Mouse (Mus musculus): Measurements from ENCODE around the gene Mtch2.
"Not testable (repeated sequence)": the region's sequence is repeated elsewhere in the genome, so short reads cannot be mapped to it uniquely, and the experiment has no call there.

Mtch2 gene

DNA sequence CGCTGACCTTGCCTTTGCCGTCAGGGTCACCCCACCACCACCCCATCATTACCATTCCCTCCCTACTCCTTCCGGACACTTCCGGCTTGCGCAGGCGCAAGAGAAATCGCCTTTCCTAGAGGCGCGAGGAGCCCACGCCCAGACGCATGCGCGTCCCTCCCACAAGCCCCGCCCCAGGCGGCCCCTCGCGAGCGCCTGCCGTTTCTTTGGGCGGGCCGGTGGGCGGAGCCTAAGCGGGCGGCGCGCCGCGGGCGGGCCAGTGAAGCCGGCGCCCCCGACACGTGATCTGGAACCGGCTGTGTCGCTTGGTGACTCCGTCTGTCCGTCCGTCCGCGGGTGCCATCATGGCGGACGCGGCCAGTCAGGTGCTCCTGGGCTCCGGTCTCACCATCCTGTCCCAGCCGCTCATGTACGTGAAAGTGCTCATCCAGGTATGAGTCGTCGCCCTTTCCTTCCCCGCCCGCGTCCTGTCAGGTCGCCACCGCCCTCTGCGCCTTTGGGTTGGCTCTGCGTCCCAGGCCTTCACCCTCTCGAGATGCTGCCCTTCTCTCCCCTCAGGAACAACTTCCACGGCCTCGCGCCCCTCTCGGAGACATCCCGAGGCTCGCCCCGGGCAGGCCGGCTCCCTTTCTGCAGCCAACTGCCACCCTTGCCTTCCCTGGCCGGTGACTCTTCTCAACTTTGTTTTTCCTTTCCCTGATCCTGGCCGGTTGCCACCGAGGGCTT is at the start of gene Mtch2:
Gene Mtch2, plus strand, starts transcription at position 201 of the 726 bp plus-strand sequence.
- DNase-seq: peak; percentile 98 to 99

DNA sequence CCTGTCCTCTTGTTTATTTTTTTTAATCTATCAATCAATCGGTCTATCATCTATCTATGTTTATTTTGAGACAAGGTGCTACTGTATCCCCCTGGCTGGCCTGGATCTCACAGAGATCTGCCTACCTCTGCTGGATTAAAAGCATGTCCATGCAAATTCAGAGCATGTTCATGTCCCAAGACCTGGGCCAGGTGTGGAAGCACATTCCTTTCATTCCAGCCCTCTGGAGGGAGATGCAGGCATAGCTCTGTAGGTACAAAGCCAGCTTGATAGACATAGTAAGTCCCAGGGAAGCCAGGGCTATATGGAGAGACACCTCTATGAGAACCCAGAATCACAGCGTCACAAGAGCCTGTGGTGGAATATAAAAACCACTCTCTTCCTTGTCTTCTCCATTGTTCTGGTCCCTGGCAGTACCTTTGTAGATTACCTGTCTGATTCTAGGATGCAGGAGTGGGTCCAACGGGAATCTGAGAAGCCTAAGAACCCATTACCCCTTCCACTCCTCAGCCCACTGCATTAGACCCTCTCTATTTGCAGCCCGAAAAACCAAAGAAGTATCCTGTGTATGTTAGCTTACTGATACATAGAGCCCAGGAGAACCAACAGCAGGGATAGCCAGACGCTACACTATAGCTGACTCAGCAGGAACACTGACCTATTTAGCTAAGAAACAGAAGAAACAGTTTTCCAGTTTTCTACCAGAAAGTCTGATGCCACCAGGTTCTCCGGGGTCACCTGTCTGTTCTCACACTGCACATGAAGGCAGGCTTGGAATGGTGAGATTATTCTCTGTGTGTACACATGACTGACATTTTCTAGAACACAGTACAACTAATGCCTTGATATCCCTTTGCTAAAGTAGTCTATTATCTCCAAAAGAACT is 38.5 kb upstream of the Mtch2 start:
- DNase-seq: peak; percentile 8 to 19

DNA sequence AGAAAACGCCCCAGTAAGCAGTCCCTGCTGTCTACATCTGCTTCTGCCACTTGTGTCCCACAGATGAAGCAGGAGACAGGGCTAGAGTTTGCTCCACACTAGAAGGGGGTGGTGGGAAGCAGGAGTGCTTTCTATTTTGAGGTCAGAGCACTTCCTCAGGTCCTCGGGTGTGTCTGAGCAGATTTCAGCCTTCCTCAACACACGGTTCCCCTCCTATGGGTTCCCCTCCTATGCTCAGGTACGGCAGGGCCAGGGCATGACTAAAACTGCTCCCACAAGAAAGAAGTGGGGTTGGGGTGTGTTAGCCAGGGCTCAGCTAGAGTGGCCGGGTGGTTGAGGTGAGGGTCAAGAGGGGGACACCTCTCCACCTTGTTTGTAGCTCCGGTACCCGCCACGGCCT is 36.2 kb upstream of the Mtch2 start:
- no peak for DNase-seq

DNA sequence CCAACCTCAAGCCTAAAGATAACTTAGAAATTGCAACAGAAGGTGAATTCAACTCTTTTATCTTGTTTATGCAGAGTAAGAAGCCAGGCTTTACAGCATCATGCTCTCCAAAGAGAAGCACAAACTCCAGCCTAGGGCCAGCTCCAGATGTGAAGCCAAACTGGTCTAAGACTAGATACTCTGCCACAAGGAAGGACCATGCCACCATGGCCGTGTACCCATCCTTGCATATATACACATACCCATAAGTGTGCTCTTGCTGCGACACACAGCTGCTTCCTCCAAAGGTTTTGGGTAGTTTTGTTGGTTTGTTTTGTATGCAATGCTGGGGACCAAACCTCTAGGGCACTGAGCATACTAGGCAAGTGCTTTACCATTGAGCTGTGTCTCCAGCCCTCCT is 31.7 kb upstream of the Mtch2 start:
- DNase-seq: no peak

DNA sequence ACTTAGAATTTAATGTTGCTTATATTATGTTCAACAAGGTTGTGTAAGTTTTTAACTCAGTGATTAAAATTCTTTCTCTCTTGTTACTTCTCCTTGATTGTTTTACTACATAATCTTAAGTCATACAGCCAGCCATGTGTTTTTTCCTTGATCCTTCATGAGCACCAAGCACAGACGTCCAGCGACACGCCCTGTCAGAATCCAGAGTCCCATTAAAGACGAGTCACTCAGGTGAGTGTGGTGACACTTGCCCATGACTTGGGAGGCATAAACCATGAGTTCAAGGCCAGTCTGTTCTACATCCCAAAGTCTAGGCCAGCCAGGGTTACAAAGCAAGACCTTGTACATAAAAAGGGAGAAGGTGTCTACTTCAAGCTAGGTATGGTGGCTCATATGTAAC is 30.8 kb upstream of the Mtch2 start:
- no peak for DNase-seq

DNA sequence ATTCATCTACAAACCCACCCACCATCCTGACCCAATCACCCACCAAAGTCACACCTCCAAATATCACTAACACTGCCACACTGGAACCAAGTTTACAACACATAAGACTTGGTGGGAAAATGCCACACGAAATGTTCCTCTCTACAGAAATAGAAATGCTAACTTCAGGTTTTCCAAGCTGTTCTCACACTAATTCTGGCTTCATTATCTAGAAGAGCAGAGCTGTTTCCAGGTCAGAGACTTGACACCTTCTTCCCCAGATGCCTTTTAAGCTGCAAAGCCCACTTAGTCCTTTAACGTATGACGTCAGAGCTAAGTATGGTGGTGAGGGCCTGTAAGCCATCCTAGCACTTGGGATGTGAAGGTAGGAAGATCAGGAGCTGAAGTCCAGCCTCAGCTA is 28.2 kb upstream of the Mtch2 start:
- no peak for DNase-seq

DNA sequence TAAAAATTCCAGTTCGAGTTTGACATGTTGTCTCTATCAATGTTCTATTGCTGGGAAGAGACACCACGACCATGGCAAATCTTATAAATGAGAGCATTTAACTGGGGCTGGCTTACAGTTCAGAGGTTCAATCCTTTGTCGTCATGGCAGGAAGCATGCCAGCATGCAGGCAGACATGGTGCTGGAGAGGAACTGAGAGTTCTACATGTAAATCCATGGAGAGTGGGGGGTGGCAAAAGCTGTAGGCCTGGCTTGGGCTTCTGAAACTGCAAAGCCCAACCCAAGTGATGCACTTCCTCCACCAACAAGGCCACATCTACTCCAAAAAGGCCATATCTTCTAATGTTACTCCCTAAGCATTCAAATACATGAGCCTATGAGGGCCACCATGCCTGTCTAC is 26.1 kb upstream of the Mtch2 start:
- DNase-seq: no peak

DNA sequence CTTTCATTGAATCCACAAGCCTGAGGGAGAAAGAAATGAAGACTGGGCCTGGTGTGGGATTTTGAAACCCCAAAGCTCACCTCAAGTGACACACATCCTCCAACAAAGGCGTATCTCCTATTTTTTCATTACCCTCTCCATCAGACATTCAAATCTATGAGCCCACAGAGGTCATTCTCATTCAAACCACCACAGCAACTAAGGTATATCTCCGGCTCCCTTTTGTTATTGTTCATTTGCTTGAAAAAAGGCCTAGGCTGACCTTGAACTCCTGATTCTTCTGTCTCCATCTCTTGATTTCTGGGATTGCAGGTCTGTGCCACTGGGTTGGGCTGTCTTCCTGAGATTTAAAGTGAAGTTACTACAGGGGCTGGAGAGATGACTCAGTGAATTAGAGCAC is 24.0 kb upstream of the Mtch2 start:
- DNase-seq: no peak

DNA sequence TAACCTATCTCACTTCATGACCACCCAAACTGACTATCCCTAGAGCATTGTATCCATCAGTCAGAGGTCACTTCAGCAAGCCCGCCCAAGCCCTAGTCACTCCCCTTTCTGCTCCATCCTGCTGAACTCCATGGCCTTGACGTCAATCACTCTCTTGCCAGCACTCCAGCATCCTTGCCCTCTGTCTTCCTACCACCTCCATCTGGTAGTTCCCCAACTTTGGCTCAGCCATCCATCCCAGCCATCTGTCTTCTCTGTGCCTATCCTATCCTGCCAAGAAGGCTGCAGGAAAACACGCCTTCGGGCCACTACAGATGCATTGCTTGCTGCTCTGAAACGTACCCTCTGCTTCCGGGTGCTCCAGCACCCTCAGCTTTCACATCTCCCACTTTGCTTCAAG is 23.2 kb upstream of the Mtch2 start:
- no peak for DNase-seq

DNA sequence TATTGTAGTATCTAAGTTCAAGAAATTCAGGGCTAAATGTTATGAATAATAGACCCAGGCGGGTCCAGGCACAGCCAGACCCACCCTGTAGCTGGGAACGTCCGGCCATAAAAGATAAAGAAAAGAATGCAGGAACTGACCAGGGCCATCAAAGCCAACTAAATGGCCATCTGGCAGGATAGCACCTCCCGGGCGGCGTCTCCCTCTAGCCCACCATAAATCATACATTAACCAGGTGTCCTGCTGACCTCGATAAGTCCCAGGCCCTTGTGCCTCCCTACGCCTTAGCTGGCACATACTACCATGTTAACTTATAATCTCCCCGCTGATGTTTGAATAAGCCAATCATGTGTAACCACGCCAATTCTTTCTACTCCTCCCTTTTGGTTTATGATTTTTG is 22.4 kb upstream of the Mtch2 start:
- DNase-seq: not testable (repeated sequence)

DNA sequence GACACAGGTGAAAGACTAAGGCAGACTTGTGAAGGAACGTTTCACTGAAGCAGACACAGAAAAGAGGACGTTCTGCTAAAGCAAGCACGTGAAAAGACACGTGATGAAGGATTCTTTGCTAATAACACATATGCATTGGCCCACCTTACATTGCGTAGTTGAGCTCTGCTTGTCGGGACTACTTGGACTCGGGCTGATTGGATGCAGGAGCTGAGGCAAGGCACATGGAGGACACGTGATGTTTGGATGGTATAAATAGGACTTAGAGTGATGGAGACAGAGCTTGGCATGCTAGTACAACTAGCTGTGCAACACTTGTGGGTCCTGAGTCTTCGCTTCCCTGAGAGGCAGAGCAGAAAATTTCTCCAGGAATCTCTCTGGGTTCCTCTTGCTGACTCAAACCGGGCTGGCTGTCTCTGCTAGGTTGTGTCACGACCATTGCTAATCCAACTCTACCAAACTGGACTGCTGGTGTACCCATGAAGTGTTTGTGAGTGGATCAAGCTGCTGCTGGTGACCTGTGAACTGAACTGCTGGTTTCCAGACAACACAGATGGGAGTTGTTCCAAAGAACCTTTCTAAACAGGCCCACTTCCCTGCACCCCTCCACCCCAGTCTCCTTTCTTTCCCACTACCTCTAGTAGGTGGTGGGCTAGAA is 21.3 kb upstream of the Mtch2 start:
- no peak for DNase-seq

DNA sequence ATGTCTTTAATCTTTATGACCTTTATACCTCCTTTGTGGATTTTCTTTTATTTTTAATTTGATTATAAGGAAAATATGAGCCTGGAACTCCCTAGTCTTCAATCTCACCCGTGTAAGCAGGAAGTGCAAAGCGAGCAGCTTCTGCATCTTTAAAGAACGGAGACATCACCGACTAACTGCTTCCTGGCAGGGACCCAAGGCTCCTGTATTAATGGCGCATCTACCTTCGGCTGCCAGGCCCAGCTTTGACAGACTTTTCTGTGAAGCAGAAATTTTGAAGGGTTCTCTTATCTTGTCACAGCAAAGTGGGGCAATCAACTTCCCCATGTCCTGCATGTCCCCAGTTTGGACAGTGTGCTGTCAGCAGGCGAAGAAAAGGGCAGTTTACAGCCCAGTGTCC is 18.2 kb upstream of the Mtch2 start:
- no peak for DNase-seq

DNA sequence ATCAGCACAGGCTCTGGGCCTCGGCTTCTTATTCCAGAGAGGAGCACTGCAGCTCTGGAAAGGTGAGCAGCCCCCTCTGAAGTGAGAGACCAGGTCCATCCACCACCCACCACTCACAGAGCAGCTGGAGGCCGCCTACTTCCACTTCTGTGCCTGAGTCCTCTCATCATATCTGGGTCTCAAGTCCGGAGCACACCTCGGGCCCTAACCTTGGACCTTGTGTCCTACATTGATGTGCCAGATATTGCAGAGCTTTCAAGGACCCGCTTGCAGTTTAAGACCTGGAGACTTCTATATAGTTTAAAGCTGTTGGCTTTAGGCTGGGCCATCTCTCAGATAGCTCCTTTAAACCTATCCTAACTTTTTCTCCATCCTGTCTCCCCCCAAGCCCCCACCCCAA is 13.5 kb upstream of the Mtch2 start:
- DNase-seq: no peak

DNA sequence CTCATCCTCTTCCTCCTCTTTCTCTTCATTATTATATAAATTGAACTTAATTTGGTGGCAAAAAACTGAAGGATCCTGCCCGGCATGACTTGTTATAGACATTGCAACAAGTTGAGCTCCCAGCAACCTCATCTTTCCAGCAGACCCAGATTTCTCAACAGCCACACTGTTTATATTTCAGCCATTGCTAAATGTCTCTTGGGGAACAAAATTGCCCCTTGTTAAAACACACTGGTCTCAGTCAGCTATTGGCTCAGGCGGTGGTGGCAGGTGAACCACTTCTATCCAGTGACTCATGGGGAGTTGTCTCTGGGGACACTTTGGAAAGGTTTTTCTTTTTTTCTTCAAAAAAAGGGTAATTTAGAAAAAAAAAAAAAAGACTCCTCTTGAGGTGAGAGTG is 8.3 kb upstream of the Mtch2 start:
- DNase-seq: no peak

DNA sequence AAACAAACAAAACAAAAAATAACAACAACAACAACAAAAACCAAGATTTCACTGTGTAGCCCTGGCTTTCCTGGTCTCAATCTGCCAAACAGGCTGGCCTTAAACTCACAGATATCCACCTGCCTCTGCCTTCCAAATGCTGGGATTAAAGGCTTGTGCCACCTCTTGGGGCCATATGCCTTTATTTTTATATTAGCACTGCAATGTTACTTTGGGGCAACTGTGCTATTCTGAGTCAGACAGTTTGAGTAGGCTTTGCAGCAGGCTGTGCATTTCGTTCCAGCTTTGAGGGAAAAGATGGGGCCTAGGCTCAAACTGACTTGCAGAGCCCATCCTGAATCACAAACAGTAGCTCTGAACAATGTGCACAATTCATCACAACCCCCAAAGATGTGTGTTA is 3.3 kb upstream of the Mtch2 start:
- no peak for DNase-seq

DNA sequence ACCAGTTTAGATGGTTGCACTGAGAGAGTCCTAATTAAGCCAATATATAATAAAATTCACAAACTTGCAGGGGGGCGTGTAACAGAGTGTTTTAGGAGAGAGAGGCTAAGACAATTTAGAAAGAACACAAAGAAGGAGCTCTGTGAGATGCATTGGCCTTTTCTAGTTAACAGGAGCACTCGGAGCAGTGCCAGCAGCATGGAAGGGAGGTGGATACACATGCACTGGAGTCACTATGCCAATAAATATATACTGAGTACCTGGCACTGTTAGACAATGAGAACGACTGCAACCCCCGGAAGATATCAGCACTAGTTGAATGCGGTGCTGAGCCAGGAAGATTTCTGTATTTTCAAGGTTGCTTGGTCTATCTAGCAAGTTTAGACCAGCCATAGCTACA is 2.7 kb upstream of the Mtch2 start:
- no peak for DNase-seq

DNA sequence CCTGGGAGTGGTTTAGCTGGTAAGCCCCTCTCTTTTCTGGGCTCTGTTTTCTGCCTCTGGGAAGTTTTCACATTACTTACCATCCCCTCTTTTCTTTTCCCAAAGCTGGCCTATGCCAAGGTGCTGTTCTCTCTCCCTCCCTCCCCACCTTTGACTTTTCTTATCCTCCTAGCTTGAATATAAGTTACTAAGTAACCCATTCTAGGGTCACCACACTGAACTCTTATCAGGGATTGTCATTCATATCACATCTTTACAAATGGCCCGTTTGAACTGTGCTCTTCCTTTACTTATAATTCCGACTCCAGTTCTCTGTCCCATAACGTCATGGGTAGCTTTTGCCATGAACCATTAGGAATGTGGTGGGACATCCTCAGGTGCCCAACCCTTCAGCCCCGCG is 1.7 kb upstream of the Mtch2 start:
- DNase-seq: peak in 1 of 2 experiments; percentile 9

DNA sequence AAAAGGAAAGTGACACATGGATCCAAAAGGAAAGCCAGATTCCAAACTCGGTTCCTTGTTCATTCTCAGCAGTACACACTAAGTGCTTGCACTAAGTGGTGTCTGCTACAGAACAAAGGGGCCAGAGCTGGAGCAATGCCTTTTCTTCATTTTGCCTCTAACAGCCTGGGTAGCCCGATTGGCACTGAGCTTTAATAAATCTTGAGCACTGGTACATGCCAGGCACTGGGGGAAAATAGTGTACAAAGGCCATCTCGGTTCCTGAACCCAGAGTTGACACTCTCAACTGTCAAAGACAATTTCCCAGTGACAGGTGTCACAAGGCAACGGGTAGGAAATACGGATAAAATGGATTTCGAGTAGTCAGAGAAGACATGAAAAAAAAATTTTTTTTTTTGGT is 784 bp upstream of the Mtch2 start:
- DNase-seq: peak; percentile 40 to 49

DNA sequence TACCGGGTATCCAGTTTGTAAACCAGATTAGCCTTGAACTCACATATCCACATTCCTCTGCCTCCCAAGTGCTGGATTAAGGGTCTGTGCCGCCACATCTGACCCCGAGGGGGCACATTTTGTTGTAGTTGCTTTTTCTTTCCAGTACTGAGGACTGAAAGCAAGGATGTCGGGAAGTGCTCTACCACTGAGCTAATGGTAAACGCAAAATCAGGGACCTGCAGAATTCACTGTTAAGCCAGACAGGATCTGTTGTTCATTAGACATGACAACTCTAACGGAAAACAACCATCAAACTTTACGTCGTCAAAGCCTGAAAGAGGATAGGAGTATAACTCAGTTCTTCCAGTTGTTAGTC is 379 bp upstream of the Mtch2 start:
- no peak for DNase-seq

DNA sequence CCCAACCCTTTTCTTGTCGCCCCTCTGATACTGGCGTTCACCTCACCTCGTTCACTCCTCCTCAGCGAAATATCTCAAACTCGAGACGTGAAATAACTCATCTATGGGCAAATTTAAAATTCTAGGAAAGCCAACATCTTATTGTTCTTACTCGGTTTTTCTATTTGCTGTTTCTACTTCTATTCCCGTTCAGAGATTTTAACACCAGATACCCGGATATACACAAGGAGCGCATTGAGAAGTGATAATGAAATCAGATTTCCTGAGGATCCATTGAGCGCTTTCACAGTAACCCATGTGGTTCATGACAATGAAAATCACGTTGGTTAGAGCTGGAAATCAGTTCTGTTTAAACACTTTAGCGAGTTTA is 711 bp downstream of the Mtch2 start:
- no peak for DNase-seq

DNA sequence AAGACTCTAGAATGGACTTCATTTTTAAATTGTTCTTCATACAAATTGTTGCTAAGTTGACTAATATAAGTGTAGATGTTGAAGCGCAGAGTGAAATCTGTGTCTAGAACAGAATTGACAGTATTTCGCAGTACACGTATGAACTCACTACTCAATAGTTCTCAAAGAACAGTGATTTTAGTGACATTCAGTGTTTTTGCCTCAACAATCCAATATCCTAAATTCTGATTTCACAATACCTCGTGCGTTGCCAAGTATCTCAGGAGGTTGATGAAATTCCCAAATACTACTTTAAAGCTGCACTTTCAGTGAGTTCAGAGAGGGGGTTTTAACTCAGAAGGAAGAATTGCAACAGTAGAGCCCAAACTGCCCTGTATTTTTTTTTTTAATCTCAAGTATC is 1.4 kb downstream of the Mtch2 start:
- no peak for DNase-seq

DNA sequence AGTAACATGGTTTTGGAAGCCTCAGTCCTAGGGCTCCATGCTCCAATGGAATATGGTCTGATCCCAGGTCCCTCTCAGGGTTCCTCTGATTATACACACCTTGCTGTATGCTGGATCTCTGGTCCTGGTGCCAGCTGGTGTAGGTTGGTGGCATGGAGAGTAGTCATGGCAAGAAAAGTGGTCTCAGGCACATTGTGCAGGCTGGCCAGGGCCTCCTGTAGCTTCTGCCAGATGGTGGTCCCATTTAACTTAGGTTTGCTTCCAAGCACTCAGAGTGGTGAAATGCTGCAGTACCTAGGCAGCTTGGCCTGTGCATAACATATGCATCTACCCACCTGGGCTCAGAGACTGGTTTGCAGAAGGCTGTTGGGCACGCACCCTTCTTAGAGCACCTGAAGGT is 3.4 kb downstream of the Mtch2 start:
- DNase-seq: no peak

DNA sequence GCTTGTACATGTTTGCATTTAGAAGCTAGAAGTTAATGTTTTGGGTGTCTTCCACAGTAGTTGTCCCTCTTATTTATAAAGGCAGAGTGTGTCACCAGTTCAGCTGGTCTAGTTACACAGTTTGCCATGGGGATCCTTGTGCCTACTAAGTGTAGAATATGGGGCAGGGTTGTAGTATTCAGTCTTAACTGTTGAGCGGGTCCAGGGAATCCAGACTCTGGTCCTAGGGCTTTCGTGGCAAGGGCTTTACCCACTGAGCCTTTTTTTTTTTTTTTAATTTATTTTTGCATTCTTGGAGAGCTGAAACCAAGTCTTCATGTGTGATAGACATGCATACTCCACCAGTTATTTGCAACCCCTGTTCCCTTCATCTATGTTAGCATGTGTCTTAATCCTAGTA is 14.5 kb downstream of the Mtch2 start:
- DNase-seq: no peak

DNA sequence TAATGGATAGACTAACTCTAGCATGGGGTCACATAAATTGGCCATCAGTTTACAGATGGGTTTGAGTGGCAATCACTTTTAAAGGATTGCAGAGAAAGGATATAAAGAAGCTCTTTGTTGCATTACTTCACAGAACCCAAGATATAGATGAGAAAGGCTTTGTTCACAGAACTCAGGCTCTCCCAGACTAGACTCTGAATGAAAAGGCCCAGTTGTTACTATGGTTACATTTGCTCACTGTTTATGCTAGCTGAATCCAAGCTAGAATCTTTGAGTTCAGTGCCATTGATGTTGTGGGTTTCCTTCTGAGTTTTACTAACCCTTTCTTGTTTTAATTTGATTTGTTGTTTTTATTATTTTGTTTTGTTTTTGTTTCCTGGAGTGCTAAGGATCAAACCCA is 17.2 kb downstream of the Mtch2 start:
- no peak for DNase-seq

Data from kidney, postnatal 36 days (tissue).